Mouse (Mus musculus) liver, embryonic 11.5 days (tissue): ENCODE measurements around the gene Cfap221. TPM values are rescaled to one million over a fixed set of nuclear protein-coding genes. Genes with fewer than 3 reads are reported as not detected.

Experiments
- ATAC-seq: fragments of 200-750 bp; cut with Nextera tagmentation; replicated peaks from 2 replicates; pipeline ENCODE4 v1.8.0; 2017; ENCODE audit warnings: moderate number of reproducible peaks, mild to moderate bottlenecking, moderate TSS enrichment, moderate library complexity; ENCODE audit not compliant: low FRiP score
- DNase-seq: peaks from one replicate; pipeline ENCODE4 v3.0.0-alpha.2; 2017; ENCODE audit warnings: low spot score
- H3K27ac ChIP-seq: fragments of 300-500 bp; sonication (generic); 2 replicates; pipeline ENCODE4 v1.5.1; 2014; ENCODE audit warnings: mild to moderate bottlenecking, low read depth, low read length, control low read depth
- H3K27me3 ChIP-seq: fragments of 300-500 bp; sonication (generic); replicated peaks from 2 replicates; pipeline ENCODE4 v1.6.1; 2014; ENCODE audit warnings: low read length, mixed read lengths; ENCODE audit not compliant: control insufficient read depth, insufficient read depth
- H3K36me3 ChIP-seq: fragments of 300-500 bp; sonication (generic); 2 replicates; pipeline ENCODE4 v1.6.1; 2014; ENCODE audit warnings: mild to moderate bottlenecking, low read length, moderate library complexity, mixed read lengths; ENCODE audit not compliant: control insufficient read depth, insufficient read depth
- H3K4me1 ChIP-seq: fragments of 300-500 bp; sonication (generic); replicated peaks from 2 replicates; pipeline ENCODE4 v1.6.1; 2014; ENCODE audit warnings: low read length, mixed read lengths; ENCODE audit not compliant: control insufficient read depth, insufficient read depth
- H3K4me2 ChIP-seq: fragments of 300-500 bp; sonication (generic); 2 replicates; pipeline ENCODE4 v1.6.1; 2014; ENCODE audit warnings: mild to moderate bottlenecking, control low read depth, moderate library complexity
- H3K4me3 ChIP-seq: fragments of 300-500 bp; sonication (generic); 2 replicates; pipeline ENCODE4 v1.5.1; 2014; ENCODE audit warnings: low read depth, low read length, control low read depth
- H3K9ac ChIP-seq: fragments of 300-500 bp; sonication (generic); 2 replicates; pipeline ENCODE4 v1.6.1; 2014; ENCODE audit warnings: low read depth, low read length, control low read depth
- H3K9me3 ChIP-seq: fragments of 300-500 bp; sonication (generic); 2 replicates; pipeline ENCODE4 v1.6.1; 2016; ENCODE audit warnings: low read length, inconsistent platforms, mixed read lengths; ENCODE audit not compliant: control insufficient read depth
- WGBS: fragments of 180-500 bp; shearing (Covaris S2); extraction: QIAGEN DNeasy Blood & Tissue Kit; methylation state at CpG from one replicate; pipeline ENCODE4 v1.1.7; 2014; 5-methylcytosine and 5-hydroxymethylcytosine counted together
- polyA plus RNA-seq: library from polyadenylated mRNA; unstranded; fragments of >200 nt; fragmentation: Nextera tagmentation; extraction: Ambion mirVana; gene quantifications from 2 replicates; pipeline ENCODE4 v1.2.1, GENCODE M21; 2014

Cfap221 gene
- polyA plus RNA-seq, 1 experiment from 2014 or later: 0.29 TPM

DNA sequence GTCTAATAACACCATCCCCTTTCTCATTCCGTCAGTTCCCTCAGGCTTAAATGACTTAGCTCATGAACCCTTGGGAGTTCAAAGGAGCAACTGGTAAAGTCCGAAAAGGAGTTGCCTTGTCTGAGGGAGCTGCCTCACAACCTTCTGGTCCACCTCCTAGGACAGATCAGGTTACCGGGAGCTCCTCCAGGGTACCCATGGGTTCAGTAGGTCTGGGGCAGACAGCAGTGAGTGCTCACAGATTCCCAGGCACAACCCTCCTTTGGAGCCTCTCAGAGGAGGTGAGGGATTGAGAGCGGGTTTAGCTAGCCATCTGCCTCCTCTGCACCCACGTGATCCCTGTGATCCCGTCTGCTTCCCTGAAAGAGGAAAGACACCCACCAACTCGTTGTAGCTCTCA, 60.2 kb downstream of the Cfap221 start:
- no peak for DNase-seq
- H3K27me3 ChIP-seq: no peaks in the 10 kb centered on the region
- H3K4me3 ChIP-seq: no peak overlapping the region
- H3K36me3 ChIP-seq: no peaks in the 10 kb centered on the region
- no peak overlapping the region for H3K4me2 ChIP-seq
- no peaks in the 10 kb centered on the region for H3K9me3 ChIP-seq
- H3K27ac ChIP-seq: no peak overlapping the region
- H3K9ac ChIP-seq: no peak overlapping the region
- 27% methylated on average over 7 of the region's 7 CpGs for WGBS
- no peaks in the 10 kb centered on the region for H3K4me1 ChIP-seq
- no peak for ATAC-seq

DNA sequence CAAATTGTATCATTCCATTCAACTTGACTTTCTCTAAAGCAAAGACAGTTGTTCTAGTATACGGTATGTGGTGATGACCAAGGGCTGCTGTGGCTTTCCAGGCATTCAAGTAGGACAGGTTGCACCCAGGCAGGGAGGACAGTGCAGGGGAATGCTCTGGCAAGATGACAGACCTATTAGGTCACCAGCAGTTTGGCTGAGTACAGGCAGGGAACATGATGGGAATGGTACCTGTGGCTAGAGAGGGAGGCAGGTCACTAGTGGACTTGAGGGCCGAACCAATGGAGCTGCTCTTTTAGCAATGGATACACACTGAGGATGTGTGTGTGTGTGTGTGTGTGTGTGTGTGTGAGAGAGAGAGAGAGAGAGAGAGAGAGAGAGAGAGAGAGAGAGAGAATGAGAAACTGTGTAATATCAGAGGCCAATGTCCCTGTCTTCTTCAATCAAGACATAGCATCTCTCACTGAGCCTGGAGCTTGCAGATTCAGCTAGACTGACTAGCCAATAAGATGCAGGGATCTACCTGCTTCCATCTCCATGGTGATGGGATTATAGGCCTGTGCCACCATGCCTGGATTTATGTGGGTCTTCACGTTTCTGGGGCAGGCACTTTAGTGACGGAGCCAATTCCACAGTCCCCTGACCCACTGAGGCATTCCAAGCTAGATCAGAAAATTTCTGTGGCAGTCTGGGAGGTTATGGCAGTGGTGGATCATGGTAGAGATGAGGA, 65.4 kb downstream of the Cfap221 start:
- WGBS: 76% methylated on average over 4 of the region's 4 CpGs
- Histone ChIP-seq H3K4me2 (no peak overlapping the region), H3K9ac (no peak overlapping the region), H3K4me3 (no peak overlapping the region), H3K36me3 (no peaks in the 10 kb centered on the region), H3K9me3 (no peaks in the 10 kb centered on the region), H3K27ac (no peak overlapping the region), H3K4me1 (no peaks in the 10 kb centered on the region), H3K27me3 (no peaks in the 10 kb centered on the region)
- no peak for ATAC-seq
- no peak for DNase-seq

- Histone ChIP-seq H3K36me3 (no peaks in the 10 kb centered on the region), H3K9ac (no peak overlapping the region), H3K4me2 (no peak overlapping the region), H3K9me3 (no peaks in the 10 kb centered on the region), H3K4me1 (no peaks in the 10 kb centered on the region), H3K4me3 (no peak overlapping the region), H3K27ac (no peak overlapping the region), H3K27me3 (no peaks in the 10 kb centered on the region)
- WGBS: 56% methylated on average over 1 of the region's 1 CpGs
- DNase-seq (no peak), ATAC-seq (no peak)
Measured at GRCm38 (mm10) chr1:119929715-119930114, 67.3 kb downstream of the Cfap221 start.

DNA sequence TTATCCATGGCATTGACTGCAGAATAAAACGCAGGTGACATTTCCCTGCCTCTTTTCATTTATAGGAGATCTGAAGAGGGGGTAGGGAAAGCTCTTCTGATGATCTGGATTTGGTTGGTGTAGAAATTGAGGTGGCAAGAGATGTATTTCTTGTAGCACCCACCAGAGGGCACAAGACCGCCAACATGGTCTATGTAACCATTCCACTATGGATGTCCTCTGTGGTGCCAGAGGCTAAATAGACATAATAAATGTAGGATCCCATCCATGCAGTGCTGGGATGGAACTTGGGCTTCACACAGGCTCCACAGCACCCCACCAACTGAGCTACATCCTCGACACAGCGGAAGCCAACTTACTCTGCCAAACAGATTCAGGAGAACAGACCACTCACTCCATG, 77.7 kb downstream of the Cfap221 start:
- ATAC-seq (no peak; the same call in 1 of the 2 replicates), DNase-seq (no peak)
- 55% methylated on average over 4 of the region's 4 CpGs for WGBS
- no peak overlapping the region for H3K4me2 ChIP-seq
- no peak overlapping the region for H3K27ac ChIP-seq
- H3K4me3 ChIP-seq: no peak overlapping the region
- H3K27me3 ChIP-seq: no peaks in the 10 kb centered on the region
- no peak overlapping the region for H3K9ac ChIP-seq
- H3K4me1 ChIP-seq: no peaks in the 10 kb centered on the region
- no peaks in the 10 kb centered on the region for H3K9me3 ChIP-seq
- no peaks in the 10 kb centered on the region for H3K36me3 ChIP-seq

GRCm38 (mm10) chr1:119916823-119917371, 80.1 kb downstream of the Cfap221 start:
- WGBS: 81% methylated on average over 5 of the region's 5 CpGs
- Histone ChIP-seq H3K9me3 (no peaks in the 10 kb centered on the region), H3K4me1 (no peaks in the 10 kb centered on the region; the same call in 1 of the 2 replicates), H3K4me2 (no peak overlapping the region), H3K27ac (no peak overlapping the region), H3K4me3 (no peak overlapping the region), H3K9ac (no peak overlapping the region), H3K27me3 (no peaks in the 10 kb centered on the region), H3K36me3 (no peaks in the 10 kb centered on the region)
- no peak for ATAC-seq
- no peak for DNase-seq

DNA sequence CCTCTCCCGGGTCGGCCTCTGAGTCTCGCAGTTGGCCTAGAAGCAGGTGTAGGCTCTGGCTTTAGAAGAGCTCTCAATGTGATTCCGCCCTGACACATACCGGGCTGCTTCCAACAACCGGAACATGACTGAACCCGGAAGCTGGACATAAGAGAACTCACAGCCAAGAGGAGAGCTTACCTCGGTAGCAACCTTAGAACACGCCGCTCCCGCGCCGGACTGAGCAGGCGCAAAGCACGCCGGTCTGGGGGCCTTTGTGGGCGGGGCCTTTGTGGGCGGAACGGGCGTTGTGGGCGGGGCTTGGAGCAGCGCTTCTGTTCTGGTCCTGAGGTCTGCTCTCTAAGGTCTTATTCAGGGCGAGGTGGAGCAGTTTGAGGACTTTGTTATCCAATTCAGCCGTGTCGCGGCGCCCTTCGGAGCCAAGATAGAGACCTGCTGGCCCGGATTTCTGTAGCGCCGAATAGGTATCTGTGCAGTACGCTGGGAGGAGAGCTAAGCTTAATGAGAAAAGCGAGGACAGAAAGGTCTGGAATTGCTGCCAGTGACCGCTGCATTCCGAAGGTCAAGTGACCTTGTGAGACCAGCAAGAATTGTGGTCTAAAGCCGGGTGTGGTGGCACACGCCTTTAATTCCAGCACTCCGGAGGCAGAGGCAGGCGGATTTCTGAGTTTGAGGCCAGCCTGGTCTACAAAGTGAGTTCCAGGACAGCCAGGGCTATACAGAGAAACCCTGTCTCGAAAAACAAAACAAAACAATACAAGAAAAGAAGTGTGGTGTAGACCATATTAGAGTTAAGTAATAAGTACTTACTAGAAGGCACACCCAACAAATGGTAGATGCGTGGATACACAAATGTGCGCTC, 83.8 kb downstream of the Cfap221 start, which contains the start of gene Tmem177:
TSS of gene Tmem177 (minus strand) at position 256 of the 862 bp plus-strand sequence.
- peak within 1 kb of the TSS; percentile 62 for H3K4me3 ChIP-seq
- ATAC-seq (peak; percentile 97), DNase-seq (peak; percentile 96)
- no peaks in the 10 kb centered on the region; the same call in 1 of the 2 replicates for H3K4me1 ChIP-seq
- no peaks in the 10 kb centered on the region for H3K9me3 ChIP-seq
- peak within 1 kb of the TSS; percentile 78 for H3K4me2 ChIP-seq
- peak within 1 kb of the TSS; percentile 48; the same call in 1 of the 2 replicates for H3K27ac ChIP-seq
- H3K9ac ChIP-seq: peak within 1 kb of the TSS; percentile 77
- H3K36me3 ChIP-seq: peaks cover 5% of the 10 kb centered on the region; the same call in 1 of the 2 replicates
- WGBS: 11% methylated on average over 42 of the region's 42 CpGs
- H3K27me3 ChIP-seq: no peaks in the 10 kb centered on the region

- Histone ChIP-seq H3K36me3 (peaks cover 5% of the 10 kb centered on the region; the same call in 1 of the 2 replicates), H3K4me2 (no peak overlapping the region), H3K4me3 (no peak overlapping the region), H3K4me1 (no peaks in the 10 kb centered on the region; the same call in 1 of the 2 replicates), H3K27me3 (no peaks in the 10 kb centered on the region), H3K27ac (no peak overlapping the region), H3K9me3 (no peaks in the 10 kb centered on the region), H3K9ac (no peak overlapping the region)
- ATAC-seq (no peak), DNase-seq (no peak)
- 64% methylated on average over 2 of the region's 2 CpGs for WGBS
Measured at GRCm38 (mm10) chr1:119907206-119907748, 89.8 kb downstream of the Cfap221 start.

GRCm38 (mm10) chr1:119903231-119903620, 93.8 kb downstream of the Cfap221 start:
- Histone ChIP-seq H3K4me3 (no peak overlapping the region), H3K4me1 (no peaks in the 10 kb centered on the region), H3K4me2 (no peak overlapping the region), H3K27me3 (no peaks in the 10 kb centered on the region), H3K36me3 (no peaks in the 10 kb centered on the region), H3K9me3 (no peaks in the 10 kb centered on the region), H3K27ac (no peak overlapping the region), H3K9ac (no peak overlapping the region)
- ATAC-seq: no peak
- no peak for DNase-seq
- WGBS: 49% methylated on average over 6 of the region's 6 CpGs
